Mouse (Mus musculus) liver, embryonic 14.5 days (tissue): ENCODE measurements around the gene Sim1.

ENCODE experiments used
- CTCF ChIP-seq: IDR thresholded peaks from 2 replicates; pipeline ENCODE4 v1.5.1; 2016; ENCODE audit warnings: antibody characterized with exemption, low read depth, control low read depth
- EP300 ChIP-seq: IDR thresholded peaks from 2 replicates; pipeline ENCODE4 v1.6.1; 2016; ENCODE audit warnings: antibody characterized with exemption, low read depth

DNA sequence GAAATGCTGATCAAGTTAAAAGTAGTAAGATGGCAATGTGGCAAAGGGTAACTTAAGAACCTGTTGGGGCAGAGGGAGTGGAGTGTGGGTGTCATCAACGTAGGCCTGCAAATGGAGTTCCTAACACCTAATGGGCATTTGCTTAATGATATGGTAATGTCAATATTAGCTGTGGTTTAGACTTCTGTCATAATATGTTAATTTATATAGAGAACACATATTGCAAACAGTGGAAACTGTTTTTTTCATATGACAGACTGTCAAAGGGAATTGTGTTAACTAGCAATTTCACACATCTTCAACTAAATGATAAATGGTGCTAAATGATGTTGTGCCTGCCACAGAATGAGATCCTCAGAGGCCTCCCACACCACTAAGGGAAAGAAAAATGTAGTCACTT, 120.8 kb downstream of the Sim1 start:
- no peak for TF ChIP-seq CTCF
- no peak for TF ChIP-seq EP300
